Mouse (Mus musculus) retina, postnatal 1 day (tissue): ENCODE measurements around the gene Pnpla2.
"Not testable (repeated sequence)": the region's sequence is repeated elsewhere in the genome, so short reads cannot be mapped to it uniquely, and the experiment has no call there.

Experiments
- DNase-seq: peaks from one replicate; pipeline ENCODE4 v3.0.0-alpha.2; 2012

The Pnpla2 gene

GRCm38 (mm10) chr7:141432186-141432611 lies 22.8 kb upstream of the Pnpla2 start:
- DNase-seq: no peak

- peak; percentile 58 for DNase-seq
These were observed 22.1 kb upstream of the Pnpla2 start for GRCm38 (mm10) chr7:141432741-141433516.

- no peak for DNase-seq
These were observed 21.2 kb upstream of the Pnpla2 start for GRCm38 (mm10) chr7:141433517-141434400.

- DNase-seq: peak; percentile 77
These were observed 20.5 kb upstream of the Pnpla2 start for GRCm38 (mm10) chr7:141434464-141434863.

- DNase-seq: peak; percentile 71
These were observed 19.7 kb upstream of the Pnpla2 start for GRCm38 (mm10) chr7:141435129-141435855.

- DNase-seq: no peak
These were observed 19.0 kb upstream of the Pnpla2 start for GRCm38 (mm10) chr7:141435856-141436522.

GRCm38 (mm10) chr7:141436523-141436892 lies 18.5 kb upstream of the Pnpla2 start:
- no peak for DNase-seq

GRCm38 (mm10) chr7:141437178-141438120 lies 17.5 kb upstream of the Pnpla2 start, which contains the start of gene Slc25a22:
Gene Slc25a22, minus strand, starts transcription at chr7:141437892.
- DNase-seq: peak; percentile 86

- DNase-seq: no peak
These were observed 16.6 kb upstream of the Pnpla2 start for GRCm38 (mm10) chr7:141438201-141438968.

GRCm38 (mm10) chr7:141439140-141439679 lies 15.8 kb upstream of the Pnpla2 start:
- no peak for DNase-seq

GRCm38 (mm10) chr7:141439811-141440210 lies 15.2 kb upstream of the Pnpla2 start:
- DNase-seq: no peak

- DNase-seq: peak; percentile 92
These were observed 14.4 kb upstream of the Pnpla2 start for GRCm38 (mm10) chr7:141440613-141441012.

- DNase-seq: no peak
These were observed 13.5 kb upstream of the Pnpla2 start for GRCm38 (mm10) chr7:141441460-141441859.

- no peak for DNase-seq
These were observed 12.8 kb upstream of the Pnpla2 start for GRCm38 (mm10) chr7:141442199-141442598.

GRCm38 (mm10) chr7:141443081-141443821 lies 11.7 kb upstream of the Pnpla2 start:
- DNase-seq: peak; percentile 73

- peak; percentile 83 for DNase-seq
These were observed 11.2 kb upstream of the Pnpla2 start, which contains the start of gene Pidd1 for GRCm38 (mm10) chr7:141443828-141444237. Gene Pidd1, minus strand, starts transcription at chr7:141444025.

GRCm38 (mm10) chr7:141446374-141446773 lies 8.6 kb upstream of the Pnpla2 start:
- DNase-seq: not testable (repeated sequence)

GRCm38 (mm10) chr7:141447110-141447991 lies 7.6 kb upstream of the Pnpla2 start, which contains the start of gene Rplp2:
Gene Rplp2, plus strand, starts transcription at chr7:141447370.
- DNase-seq: peak; percentile 97
